Mouse (Mus musculus) lung, adult 2 months (tissue): ENCODE measurements around the gene Pdgfra.

Experiments
- CTCF ChIP-seq: fragments of 200-500 bp; IDR thresholded peaks from 2 replicates; pipeline ENCODE4 v1.5.1; 2011; ENCODE audit warnings: mild to moderate bottlenecking, low read length, control low read depth; ENCODE audit not compliant: insufficient read depth
- POLR2A ChIP-seq: fragments of 200-500 bp; IDR thresholded peaks from 2 replicates; pipeline ENCODE4 v1.6.1; 2011; ENCODE audit warnings: low read depth, mild to moderate bottlenecking, control low read depth, low read length, borderline replicate concordance; ENCODE audit errors: extremely low read depth

DNA sequence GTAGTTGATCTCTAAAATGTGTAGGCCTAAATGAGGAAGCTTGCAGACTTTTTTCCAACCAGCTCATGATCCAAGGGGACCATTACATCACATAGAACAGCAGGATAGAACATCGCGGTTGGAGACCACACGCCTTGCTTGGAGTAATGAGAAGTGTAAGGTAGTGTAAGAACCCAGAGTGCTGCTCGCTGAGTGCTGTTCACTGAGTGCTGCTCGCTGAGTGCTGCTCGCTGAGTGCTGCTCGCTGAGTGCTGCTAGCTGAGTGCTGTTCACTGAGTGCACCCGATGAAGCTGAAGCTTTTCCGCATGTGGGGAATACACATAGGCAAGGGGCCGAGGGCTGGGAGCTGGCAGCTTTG is 48.3 kb downstream of the Pdgfra start:
- TF ChIP-seq POLR2A (no peak), CTCF (no peak)
